Mouse (Mus musculus) hindbrain, embryonic 13.5 days (tissue): ENCODE data around the gene E130308A19Rik. TPM values are rescaled to one million over a fixed set of nuclear protein-coding genes. Genes with fewer than 3 reads are reported as not detected.

Experiments
- ATAC-seq: fragments of 200-750 bp; cut with Nextera tagmentation; 2 replicates; pipeline ENCODE4 v1.8.0; 2017; ENCODE audit warnings: moderate TSS enrichment; ENCODE audit not compliant: low FRiP score
- H3K27ac ChIP-seq: fragments of 300-500 bp; sonication (generic); 2 replicates; pipeline ENCODE4 v1.5.1; 2015; ENCODE audit warnings: inconsistent platforms, mild to moderate bottlenecking, moderate library complexity
- H3K27me3 ChIP-seq: fragments of 300-500 bp; sonication (generic); 2 replicates; pipeline ENCODE4 v1.6.1; 2015; ENCODE audit warnings: mild to moderate bottlenecking, inconsistent platforms
- H3K36me3 ChIP-seq: fragments of 300-500 bp; sonication (generic); 2 replicates; pipeline ENCODE4 v1.6.1; 2015; ENCODE audit warnings: mild to moderate bottlenecking, inconsistent platforms
- H3K4me1 ChIP-seq: fragments of 300-500 bp; sonication (generic); replicated peaks from 2 replicates; pipeline ENCODE4 v1.6.1; 2015; ENCODE audit warnings: inconsistent platforms
- H3K4me2 ChIP-seq: fragments of 300-500 bp; sonication (generic); 2 replicates; pipeline ENCODE4 v1.6.1; 2015; ENCODE audit warnings: inconsistent platforms, mild to moderate bottlenecking, moderate library complexity
- H3K4me3 ChIP-seq: fragments of 300-500 bp; sonication (generic); 2 replicates; pipeline ENCODE4 v1.5.1; 2015; ENCODE audit warnings: mild to moderate bottlenecking, inconsistent platforms
- H3K9ac ChIP-seq: fragments of 300-500 bp; sonication (generic); 2 replicates; pipeline ENCODE4 v1.6.1; 2015; ENCODE audit warnings: mild to moderate bottlenecking, inconsistent platforms
- H3K9me3 ChIP-seq: fragments of 300-500 bp; sonication (generic); 2 replicates; pipeline ENCODE4 v1.6.1; 2016; ENCODE audit warnings: inconsistent platforms
- WGBS: fragments of 180-500 bp; shearing (Covaris S2); methylation state at CpG from one replicate; pipeline ENCODE4 v1.1.7; 2015; 5-methylcytosine and 5-hydroxymethylcytosine counted together
- polyA plus RNA-seq: library from polyadenylated mRNA; unstranded; fragments of >200 nt; fragmentation: Nextera tagmentation; extraction: Ambion mirVana; gene quantifications from 2 replicates; pipeline ENCODE4 v1.2.1, GENCODE M21; 2015

E130308A19Rik gene
- polyA plus RNA-seq, result 61.9 and 65.4 TPM in 2 replicates

DNA sequence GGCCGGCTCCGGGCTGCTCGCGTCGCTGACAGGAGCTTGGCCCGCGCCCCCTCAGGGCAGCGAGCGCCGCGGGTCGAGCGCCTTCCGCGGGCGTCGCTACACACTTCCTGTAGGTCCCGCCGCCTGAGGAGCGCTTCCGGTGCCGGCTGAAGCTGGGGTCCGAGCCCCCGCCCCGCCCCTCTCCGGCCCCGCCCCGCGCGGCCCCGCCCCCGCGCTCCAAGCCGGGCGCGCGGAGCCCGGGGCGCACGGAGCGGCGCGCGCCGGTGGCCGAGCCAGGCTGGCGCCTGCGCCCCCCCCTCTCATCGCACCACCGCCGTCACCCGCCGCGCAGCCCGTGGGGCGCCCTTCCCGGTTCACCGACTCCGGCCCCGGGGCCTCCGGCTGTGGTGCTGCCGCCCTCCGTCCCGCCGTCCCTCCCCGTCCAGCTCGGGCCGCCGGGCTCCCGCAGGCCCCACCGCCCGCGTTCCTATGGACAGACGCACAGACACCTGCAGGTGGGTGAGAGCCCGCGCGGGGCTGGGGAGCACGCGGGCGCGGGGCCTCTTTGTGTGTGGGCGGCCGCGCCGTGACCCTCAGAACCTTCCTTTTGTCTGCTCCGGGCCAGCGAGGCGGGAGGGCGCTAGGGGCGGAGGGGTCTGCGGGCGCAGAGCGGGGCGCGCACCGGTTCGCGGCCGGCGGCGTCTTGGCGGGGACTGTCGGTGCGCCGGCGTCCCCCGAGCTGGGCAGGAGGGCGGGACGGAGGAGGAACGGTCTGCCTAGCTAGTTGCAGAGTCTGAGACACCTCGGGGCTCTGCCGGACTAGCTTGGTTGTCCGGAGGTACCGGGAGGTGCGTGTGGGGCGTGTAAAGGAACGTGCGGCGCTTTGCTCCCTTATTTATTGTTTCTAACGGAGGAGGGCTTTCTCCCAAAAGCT, at the start of gene E130308A19Rik:
TSS of gene E130308A19Rik (plus strand) at position 214 of the 913 bp plus-strand sequence.
- H3K36me3 ChIP-seq, result 0 out of 2 replicates have a peak, but pooled peaks cover 2% of the 10 kb centered on the region
- peak within 1 kb of the TSS; percentile 97 for H3K27ac ChIP-seq
- under 1% methylated on average over 105 of the region's 120 CpGs for WGBS
- no peaks in the 10 kb centered on the region for H3K27me3 ChIP-seq
- peak within 1 kb of the TSS; percentile 89 for H3K4me3 ChIP-seq
- no peaks in the 10 kb centered on the region for H3K9me3 ChIP-seq
- ATAC-seq, result peak; percentile 93
- peak within 1 kb of the TSS; percentile 94 for H3K9ac ChIP-seq
- H3K4me2 ChIP-seq, result peak within 1 kb of the TSS; percentile 72
- peaks cover 36% of the 10 kb centered on the region for H3K4me1 ChIP-seq

DNA sequence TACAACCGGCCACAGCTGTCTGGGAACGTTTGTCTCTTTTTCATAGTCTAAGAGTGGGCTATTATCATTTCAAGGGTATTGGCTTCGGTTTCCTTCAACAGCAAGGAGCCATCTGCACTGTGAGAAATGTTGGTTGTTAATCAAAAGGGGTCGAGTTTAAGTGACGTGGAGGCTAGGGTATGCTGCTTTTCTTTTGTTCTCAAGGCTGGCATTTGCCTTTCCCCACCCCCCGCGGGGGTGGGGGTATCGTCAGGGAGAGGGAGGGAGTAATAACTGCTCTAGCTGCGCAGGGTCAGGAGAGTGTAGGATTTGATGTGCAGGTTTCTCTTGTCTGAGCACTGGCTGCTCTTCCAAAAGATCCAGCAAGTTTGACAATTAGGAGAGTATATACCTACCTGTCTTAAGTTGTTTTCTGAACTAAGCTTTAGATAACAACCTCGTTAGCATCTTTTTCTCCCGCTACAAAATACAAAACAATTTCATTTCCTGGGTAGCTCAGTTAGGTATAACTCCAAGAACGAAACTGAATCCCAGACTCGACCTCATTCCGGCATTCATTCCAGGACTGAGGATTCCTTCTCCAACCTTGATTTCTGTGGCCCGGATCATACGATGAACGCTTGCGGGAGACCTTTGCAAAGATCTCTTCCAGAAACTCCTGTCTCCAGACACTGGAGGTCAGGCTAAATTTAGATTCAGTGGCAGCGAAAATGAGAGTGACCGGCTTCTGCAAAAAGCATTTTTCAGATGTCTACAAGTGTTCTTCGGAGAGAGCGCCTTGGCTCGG, 45.3 kb upstream of the E130308A19Rik start:
- H3K27me3 ChIP-seq, result no peaks in the 10 kb centered on the region
- peak overlapping the region; percentile 71 for H3K4me3 ChIP-seq
- peak overlapping the region; percentile 73 for H3K4me2 ChIP-seq
- H3K36me3 ChIP-seq, result no peaks in the 10 kb centered on the region
- H3K9me3 ChIP-seq, result no peaks in the 10 kb centered on the region
- under 1% methylated on average over 23 of the region's 23 CpGs for WGBS
- H3K27ac ChIP-seq, result peak overlapping the region; percentile 95
- peaks cover 22% of the 10 kb centered on the region for H3K4me1 ChIP-seq
- peak; percentile 66 for ATAC-seq
- peak overlapping the region; percentile 82 for H3K9ac ChIP-seq

DNA sequence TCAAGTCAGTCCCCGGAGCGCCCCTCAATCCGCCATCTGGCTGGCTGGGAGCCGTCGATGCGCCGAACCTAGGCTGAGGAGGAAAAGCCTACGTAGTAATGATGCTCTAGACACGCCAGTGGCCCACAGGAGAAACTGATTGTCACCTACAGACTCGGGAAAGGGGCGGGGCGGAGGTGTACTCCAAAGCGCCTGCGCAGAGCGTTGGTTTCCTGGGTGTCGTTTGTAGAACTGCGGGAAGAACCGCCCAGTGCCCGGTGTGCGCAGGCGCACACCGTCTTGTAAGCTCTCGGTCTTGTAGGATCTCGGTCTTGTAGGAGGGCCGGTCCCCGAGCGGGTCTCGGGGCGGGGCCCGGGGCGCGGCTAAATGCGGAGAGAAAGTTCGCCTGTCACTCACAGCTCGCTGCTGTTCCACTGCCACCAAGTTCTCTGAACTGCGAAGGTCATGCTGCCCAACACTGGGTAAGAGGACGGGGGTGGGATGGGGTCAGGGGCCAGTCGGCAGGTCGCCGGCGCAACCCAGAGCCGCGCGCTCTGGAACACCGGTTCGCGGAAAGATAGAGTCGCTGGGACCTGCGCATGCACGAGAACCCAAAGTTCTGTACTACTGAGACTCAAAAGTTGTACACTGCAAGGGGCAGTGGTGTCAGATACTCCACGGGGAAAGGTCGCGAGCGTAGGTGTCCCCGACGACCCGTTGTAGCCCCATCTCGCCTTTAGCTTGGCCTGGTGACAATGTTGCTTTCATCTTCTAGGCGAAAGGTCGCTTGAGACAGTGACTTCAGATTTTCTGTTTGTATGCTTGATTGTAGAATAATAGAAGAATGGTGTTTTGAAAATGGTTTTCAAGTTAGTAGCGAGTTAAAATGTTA, 44.5 kb upstream of the E130308A19Rik start, which contains the start of gene Hsdl2:
TSS of gene Hsdl2 (plus strand) at position 250 of the 872 bp plus-strand sequence.
- no peaks in the 10 kb centered on the region for H3K36me3 ChIP-seq
- no peaks in the 10 kb centered on the region for H3K9me3 ChIP-seq
- WGBS, result under 1% methylated on average over 61 of the region's 61 CpGs
- H3K4me2 ChIP-seq, result peak within 1 kb of the TSS; percentile 73
- peak; percentile 96 for ATAC-seq
- peak within 1 kb of the TSS; percentile 82 for H3K9ac ChIP-seq
- peak within 1 kb of the TSS; percentile 95 for H3K27ac ChIP-seq
- H3K4me3 ChIP-seq, result peak within 1 kb of the TSS; percentile 71
- peaks cover 22% of the 10 kb centered on the region for H3K4me1 ChIP-seq
- no peaks in the 10 kb centered on the region for H3K27me3 ChIP-seq

GRCm38 (mm10) chr4:59582186-59582585, 43.8 kb upstream of the E130308A19Rik start:
- peak overlapping the region; percentile 73 for H3K4me2 ChIP-seq
- WGBS, result 35% methylated on average over 6 of the region's 6 CpGs
- no peaks in the 10 kb centered on the region for H3K36me3 ChIP-seq
- no peak overlapping the region for H3K27ac ChIP-seq
- peak overlapping the region; percentile 71 for H3K4me3 ChIP-seq
- H3K9ac ChIP-seq, result peak overlapping the region; percentile 82; the same call in 1 of the 2 replicates
- no peaks in the 10 kb centered on the region for H3K27me3 ChIP-seq
- ATAC-seq, result no peak
- no peaks in the 10 kb centered on the region for H3K9me3 ChIP-seq
- H3K4me1 ChIP-seq, result peaks cover 22% of the 10 kb centered on the region

DNA sequence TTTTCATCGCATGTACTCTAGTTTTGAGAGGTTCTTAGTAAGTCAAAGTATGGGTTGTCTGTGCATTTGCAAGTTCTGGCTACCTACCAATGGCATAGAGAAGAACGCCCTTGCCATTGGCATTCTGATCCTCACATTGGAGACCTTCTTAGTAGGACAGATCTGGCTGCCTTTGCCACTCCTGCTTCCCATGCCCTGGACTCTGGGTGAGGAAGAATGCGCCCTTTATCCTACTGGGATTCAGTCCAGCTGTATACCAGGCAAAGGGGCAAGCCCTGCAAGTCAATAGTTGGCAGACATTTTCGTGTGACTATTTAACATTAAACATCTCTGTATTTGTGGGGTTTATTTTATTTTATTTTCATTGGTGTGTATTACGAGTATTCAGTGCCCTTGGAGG, 40.9 kb upstream of the E130308A19Rik start:
- H3K4me1 ChIP-seq, result peaks cover 12% of the 10 kb centered on the region
- WGBS, result 82% methylated on average over 5 of the region's 5 CpGs
- no peak overlapping the region for H3K4me3 ChIP-seq
- H3K9ac ChIP-seq, result no peak overlapping the region
- H3K27ac ChIP-seq, result no peak overlapping the region
- H3K36me3 ChIP-seq, result no peaks in the 10 kb centered on the region
- H3K27me3 ChIP-seq, result no peaks in the 10 kb centered on the region
- no peak for ATAC-seq
- no peaks in the 10 kb centered on the region for H3K9me3 ChIP-seq
- H3K4me2 ChIP-seq, result no peak overlapping the region

GRCm38 (mm10) chr4:59587215-59587871, 38.7 kb upstream of the E130308A19Rik start:
- Histone ChIP-seq H3K36me3 (no peaks in the 10 kb centered on the region), H3K27me3 (no peaks in the 10 kb centered on the region), H3K4me2 (no peak overlapping the region), H3K9me3 (no peaks in the 10 kb centered on the region), H3K4me3 (no peak overlapping the region), H3K4me1 (peaks cover 3% of the 10 kb centered on the region), H3K9ac (no peak overlapping the region), H3K27ac (no peak overlapping the region)
- no peak for ATAC-seq
- WGBS, result 91% methylated on average over 2 of the region's 2 CpGs

DNA sequence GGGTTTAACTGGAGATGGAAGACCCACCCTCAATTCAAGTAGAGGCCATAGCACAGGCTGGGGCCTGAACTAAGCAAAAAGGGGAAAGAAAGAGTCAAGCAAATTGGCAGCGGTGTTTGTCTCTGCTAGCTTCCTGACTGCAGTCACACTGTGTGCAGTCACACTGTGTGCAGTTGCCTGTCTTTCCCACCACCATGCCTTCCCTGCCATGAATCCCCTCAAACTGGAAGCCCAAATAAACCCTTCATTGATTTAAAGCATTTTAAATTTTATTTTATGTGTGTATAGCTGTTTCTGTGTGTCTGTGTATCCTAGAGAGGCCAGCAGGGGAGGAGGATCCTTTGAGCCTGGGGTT, 38.2 kb upstream of the E130308A19Rik start:
- ATAC-seq, result no peak
- no peak overlapping the region for H3K4me3 ChIP-seq
- 95% methylated on average over 1 of the region's 1 CpGs for WGBS

GRCm38 (mm10) chr4:59594614-59595013, 31.4 kb upstream of the E130308A19Rik start:
- no peak for ATAC-seq
- Histone ChIP-seq H3K4me3 (no peak overlapping the region), H3K27ac (no peak overlapping the region), H3K4me2 (no peak overlapping the region), H3K4me1 (no peaks in the 10 kb centered on the region), H3K36me3 (peaks cover 31% of the 10 kb centered on the region), H3K27me3 (no peaks in the 10 kb centered on the region), H3K9me3 (no peaks in the 10 kb centered on the region), H3K9ac (no peak overlapping the region)
- WGBS, result 71% methylated on average over 2 of the region's 2 CpGs

More for the DNA sequence above, 38.2 kb upstream of the E130308A19Rik start:
- H3K4me2 ChIP-seq, result no peak overlapping the region
- H3K9me3 ChIP-seq, result no peaks in the 10 kb centered on the region
- H3K4me1 ChIP-seq, result no peaks in the 10 kb centered on the region; the same call in 1 of the 2 replicates
- H3K27me3 ChIP-seq, result no peaks in the 10 kb centered on the region
- H3K9ac ChIP-seq, result no peak overlapping the region
- no peaks in the 10 kb centered on the region for H3K36me3 ChIP-seq
- no peak overlapping the region for H3K27ac ChIP-seq

DNA sequence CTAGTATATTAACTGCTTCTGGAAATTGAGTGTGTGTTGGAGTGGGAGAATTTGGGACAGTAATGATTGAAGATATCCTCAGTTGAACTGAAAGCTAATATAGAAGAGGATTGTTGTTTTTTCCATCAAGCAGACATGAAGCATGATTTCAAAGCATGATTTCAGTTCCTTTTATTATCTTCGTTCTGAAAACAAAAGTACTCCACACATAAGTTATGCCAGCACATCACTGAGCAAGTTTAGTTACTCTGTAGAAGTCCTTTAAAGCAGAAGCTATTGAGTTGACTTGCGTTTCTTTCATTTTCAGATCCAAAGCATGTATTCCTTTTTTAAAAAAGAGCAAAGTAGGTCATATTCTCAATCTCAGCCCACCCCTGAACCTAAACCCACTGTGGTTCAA, 29.5 kb upstream of the E130308A19Rik start:
- H3K9ac ChIP-seq, result no peak overlapping the region
- H3K9me3 ChIP-seq, result no peaks in the 10 kb centered on the region
- H3K4me1 ChIP-seq, result no peaks in the 10 kb centered on the region
- peaks cover 39% of the 10 kb centered on the region for H3K36me3 ChIP-seq
- no peak for ATAC-seq
- no peak overlapping the region for H3K27ac ChIP-seq
- no peak overlapping the region for H3K4me2 ChIP-seq
- 89% methylated on average over 2 of the region's 2 CpGs for WGBS
- no peak overlapping the region for H3K4me3 ChIP-seq
- no peaks in the 10 kb centered on the region for H3K27me3 ChIP-seq

DNA sequence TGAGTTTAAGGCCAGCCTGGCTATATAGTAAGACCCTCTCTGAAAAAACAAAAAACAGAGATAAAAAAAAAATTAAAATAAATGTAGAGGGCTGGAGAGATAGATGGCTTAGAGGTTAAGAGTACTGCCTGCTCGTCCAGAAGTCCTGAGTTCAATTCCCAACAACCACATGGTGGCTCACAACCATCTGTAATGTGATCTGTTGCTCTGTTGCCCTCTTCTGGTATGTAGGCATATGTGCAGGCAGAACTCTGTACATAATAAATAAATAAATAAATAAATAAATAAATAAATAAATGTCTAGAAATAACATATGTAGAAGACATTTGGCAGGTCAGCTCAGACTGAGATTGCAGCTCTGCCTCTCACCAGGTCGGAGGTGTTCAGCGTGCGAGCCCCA, 23.3 kb upstream of the E130308A19Rik start:
- no peak overlapping the region for H3K4me2 ChIP-seq
- WGBS, result 94% methylated on average over 4 of the region's 4 CpGs
- H3K27ac ChIP-seq, result no peak overlapping the region
- H3K27me3 ChIP-seq, result no peaks in the 10 kb centered on the region
- ATAC-seq, result no peak
- peaks cover 33% of the 10 kb centered on the region for H3K36me3 ChIP-seq
- H3K4me3 ChIP-seq, result no peak overlapping the region
- H3K4me1 ChIP-seq, result no peaks in the 10 kb centered on the region
- no peaks in the 10 kb centered on the region for H3K9me3 ChIP-seq
- H3K9ac ChIP-seq, result no peak overlapping the region

GRCm38 (mm10) chr4:59604892-59605291, 21.1 kb upstream of the E130308A19Rik start:
- H3K4me2 ChIP-seq, result no peak overlapping the region
- H3K9ac ChIP-seq, result no peak overlapping the region
- 74% methylated on average over 3 of the region's 3 CpGs for WGBS
- no peak for ATAC-seq
- H3K36me3 ChIP-seq, result peaks cover 23% of the 10 kb centered on the region
- H3K4me1 ChIP-seq, result no peaks in the 10 kb centered on the region
- H3K27me3 ChIP-seq, result no peaks in the 10 kb centered on the region
- H3K27ac ChIP-seq, result no peak overlapping the region
- no peak overlapping the region for H3K4me3 ChIP-seq
- no peaks in the 10 kb centered on the region for H3K9me3 ChIP-seq
